Mouse (Mus musculus) intestine, embryonic 15.5 days (tissue): ENCODE results near the gene Gpr119. TPM values are rescaled to one million over a fixed set of nuclear protein-coding genes. Genes with fewer than 3 reads are reported as not detected.
A peak's percentile ranks its signal among the peaks of the same experiment; 100 is the strongest.

ENCODE experiments used
- ATAC-seq: fragments of 200-750 bp; cut with Nextera tagmentation; 2 replicates; pipeline ENCODE4 v1.8.0; 2017; ENCODE audit warnings: moderate TSS enrichment, moderate library complexity
- H3K27ac ChIP-seq: fragments of 300-500 bp; sonication (generic); 2 replicates; pipeline ENCODE4 v1.5.1; 2015; ENCODE audit warnings: mild to moderate bottlenecking, inconsistent platforms
- H3K27me3 ChIP-seq: fragments of 300-500 bp; sonication (generic); replicated peaks from 2 replicates; pipeline ENCODE4 v1.6.1; 2015; ENCODE audit warnings: inconsistent platforms
- H3K36me3 ChIP-seq: fragments of 300-500 bp; sonication (generic); 2 replicates; pipeline ENCODE4 v1.6.1; 2015; ENCODE audit warnings: inconsistent platforms
- H3K4me1 ChIP-seq: fragments of 300-500 bp; sonication (generic); replicated peaks from 2 replicates; pipeline ENCODE4 v1.6.1; 2015; ENCODE audit warnings: inconsistent platforms
- H3K4me2 ChIP-seq: fragments of 300-500 bp; sonication (generic); replicated peaks from 2 replicates; pipeline ENCODE4 v1.6.1; 2015; ENCODE audit warnings: mild to moderate bottlenecking, inconsistent platforms
- H3K4me3 ChIP-seq: fragments of 300-500 bp; sonication (generic); replicated peaks from 2 replicates; pipeline ENCODE4 v1.5.1; 2015; ENCODE audit warnings: inconsistent platforms
- H3K9ac ChIP-seq: fragments of 300-500 bp; sonication (generic); 2 replicates; pipeline ENCODE4 v1.6.1; 2015; ENCODE audit warnings: inconsistent platforms
- H3K9me3 ChIP-seq: fragments of 300-500 bp; sonication (generic); 2 replicates; pipeline ENCODE4 v1.6.1; 2016; ENCODE audit warnings: inconsistent platforms
- WGBS: fragments of 180-500 bp; shearing (Covaris S2); methylation state at CpG from one replicate; pipeline ENCODE4 v1.1.7; 2015; 5-methylcytosine and 5-hydroxymethylcytosine counted together
- polyA plus RNA-seq: library from polyadenylated mRNA; unstranded; fragments of >200 nt; fragmentation: Nextera tagmentation; extraction: Ambion mirVana; gene quantifications from 2 replicates; pipeline ENCODE4 v1.2.1, GENCODE M21; 2015

Gpr119 gene
- polyA plus RNA-seq, 1 experiment from 2014 or later = 0.48 TPM

DNA sequence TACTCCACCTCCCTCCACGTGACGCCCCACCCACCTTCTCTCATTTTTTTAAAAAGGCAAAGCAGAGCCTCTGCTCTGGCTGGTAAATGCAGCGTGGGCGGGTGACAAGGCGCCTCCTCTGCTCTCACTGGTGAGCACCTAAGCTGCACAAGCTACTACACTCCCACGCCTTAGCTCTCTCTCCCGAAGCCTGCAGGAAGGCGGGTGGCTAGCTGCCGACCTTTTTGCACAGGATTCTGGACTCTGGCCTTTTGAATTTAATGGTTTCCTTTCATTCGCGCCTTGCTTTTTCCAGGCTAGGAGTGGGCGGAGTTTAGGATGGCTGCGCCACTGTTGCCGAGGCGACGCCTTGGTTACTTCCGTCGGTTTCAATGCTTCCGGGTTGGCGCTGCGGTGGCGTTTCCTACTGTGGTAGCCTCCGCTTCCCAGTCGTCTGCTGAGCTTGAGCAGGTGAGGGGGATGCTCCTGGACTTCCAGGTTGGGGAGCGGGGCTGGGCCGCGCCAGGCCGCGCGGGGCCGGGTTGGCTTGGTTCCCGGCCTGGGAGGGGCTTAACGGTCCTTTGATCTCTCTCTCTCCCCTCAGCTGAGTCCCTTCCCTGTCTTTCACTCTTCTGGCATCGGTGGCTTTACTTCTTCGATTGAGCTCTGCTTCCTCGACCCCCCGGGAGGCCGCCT, 50.8 kb downstream of the Gpr119 start, which contains the start of gene Slc25a14:
Gene Slc25a14 (plus strand): TSS at position 35 of the 675 bp plus-strand sequence.
- peak within 1 kb of the TSS; percentile 50 for H3K9ac ChIP-seq
- H3K9me3 ChIP-seq = no peaks in the 10 kb centered on the region
- H3K27ac ChIP-seq = peak within 1 kb of the TSS; percentile 75
- H3K4me3 ChIP-seq = peak within 1 kb of the TSS; percentile 56
- 15% methylated on average over 38 of the region's 38 CpGs for WGBS
- H3K4me2 ChIP-seq = peak within 1 kb of the TSS; percentile 59
- ATAC-seq = peak; percentile 98
- H3K36me3 ChIP-seq = no peaks in the 10 kb centered on the region
- H3K4me1 ChIP-seq = no peaks in the 10 kb centered on the region
- H3K27me3 ChIP-seq = no peaks in the 10 kb centered on the region

DNA sequence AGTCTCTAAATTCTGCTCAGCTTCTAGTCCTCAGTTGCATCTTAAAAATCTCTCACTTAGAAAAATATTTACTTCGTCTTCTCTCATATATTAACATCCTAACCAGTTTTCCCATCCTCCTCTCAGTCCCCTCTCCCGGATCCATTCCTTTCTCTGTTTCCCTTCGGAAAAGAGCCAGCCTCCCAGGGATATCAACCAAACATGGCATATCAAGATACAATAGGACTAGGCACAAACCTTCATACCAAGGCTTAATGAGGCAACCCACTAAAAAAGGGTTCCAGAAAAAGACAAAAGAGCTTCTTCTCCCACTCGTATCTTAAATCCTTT, 51.3 kb downstream of the Gpr119 start:
- H3K4me3 ChIP-seq = peak overlapping the region; percentile 56
- H3K4me1 ChIP-seq = no peaks in the 10 kb centered on the region
- 30% methylated on average over 4 of the region's 4 CpGs for WGBS
- H3K27ac ChIP-seq = peak overlapping the region; percentile 75
- H3K9me3 ChIP-seq = no peaks in the 10 kb centered on the region
- ATAC-seq = peak; percentile 26
- no peaks in the 10 kb centered on the region for H3K36me3 ChIP-seq
- no peaks in the 10 kb centered on the region for H3K27me3 ChIP-seq
- H3K4me2 ChIP-seq = peak overlapping the region; percentile 59
- peak overlapping the region; percentile 50 for H3K9ac ChIP-seq

Other genes with a start within 250 kb of the Gpr119 start
- gene Elf4, start 211.3 kb downstream of the Gpr119 start, polyA plus RNA-seq = 13.0 and 13.9 TPM in 2 replicates
- gene Aifm1, start 160.9 kb downstream of the Gpr119 start, polyA plus RNA-seq = 95.1 and 102 TPM in 2 replicates
- gene Rab33a, start 155.2 kb downstream of the Gpr119 start, polyA plus RNA-seq = 5.5 and 7.4 TPM in 2 replicates
- 6.5 and 7.6 TPM in 2 replicates for gene Zfp280c, start 80.0 kb downstream of the Gpr119 start, polyA plus RNA-seq
- gene Slc25a14, start 51.1 kb downstream of the Gpr119 start, polyA plus RNA-seq = 12.0 and 13.7 TPM in 2 replicates
- 19.8 and 20.4 TPM in 2 replicates for gene Rbmx2, start 20.5 kb upstream of the Gpr119 start, polyA plus RNA-seq
- gene Gm595, start 203.2 kb upstream of the Gpr119 start, polyA plus RNA-seq = not detected in 2 replicates